Mouse (Mus musculus): ENCODE measurements at regions not wholly inside any gene's neighbourhood (a gene's known extent, or its start where the extent isn't known, plus 50 kb on each side); places are given as distances from the start of the nearest gene placed in this dataset.

- TF ChIP-seq GATA1 (IDR thresholded peaks at IDR 0.05; ENCODE audit: borderline replicate concordance, low read length), result no peak
- TF ChIP-seq FLI1 (IDR thresholded peaks at IDR 0.05; ENCODE audit: low read length), result no peak
These were observed 258.1 kb upstream of the Nt5e start for GRCm38 (mm10) chr9:88068881-88069304.

All from megakaryocyte, embryonic 14.5 days (primary cell).